Mouse (Mus musculus) midbrain, embryonic 16.5 days (tissue): ENCODE results near the gene Pitpnm2. TPM values are rescaled to one million over a fixed set of nuclear protein-coding genes. Genes with fewer than 3 reads are reported as not detected.

Source experiments
- ATAC-seq: fragments of 200-750 bp; cut with Nextera tagmentation; 2 replicates; pipeline ENCODE4 v1.8.0; 2017; ENCODE audit warnings: moderate TSS enrichment
- H3K27ac ChIP-seq: fragments of 300-500 bp; sonication (generic); 2 replicates; pipeline ENCODE4 v1.5.1; 2014; ENCODE audit warnings: mild to moderate bottlenecking, low read length, mixed read lengths
- H3K27me3 ChIP-seq: fragments of 300-500 bp; sonication (generic); 2 replicates; pipeline ENCODE4 v1.6.1; 2014; ENCODE audit warnings: low read depth, low read length, mixed read lengths; ENCODE audit not compliant: control insufficient read depth, insufficient read depth
- H3K36me3 ChIP-seq: fragments of 300-500 bp; sonication (generic); 2 replicates; pipeline ENCODE4 v1.6.1; 2014; ENCODE audit warnings: mild to moderate bottlenecking, low read length, moderate library complexity, mixed read lengths; ENCODE audit not compliant: control insufficient read depth, insufficient read depth
- H3K4me1 ChIP-seq: fragments of 300-500 bp; sonication (generic); 2 replicates; pipeline ENCODE4 v1.6.1; 2014; ENCODE audit warnings: mild to moderate bottlenecking, low read length, mixed read lengths; ENCODE audit not compliant: control insufficient read depth, insufficient read depth
- H3K4me2 ChIP-seq: fragments of 300-500 bp; sonication (generic); 2 replicates; pipeline ENCODE4 v1.6.1; 2014; ENCODE audit warnings: mild to moderate bottlenecking, low read length, mixed read lengths
- H3K4me3 ChIP-seq: fragments of 300-500 bp; sonication (generic); 2 replicates; pipeline ENCODE4 v1.5.1; 2014; ENCODE audit warnings: low read depth, mild to moderate bottlenecking, low read length, moderate library complexity, mixed read lengths
- H3K9ac ChIP-seq: fragments of 300-500 bp; sonication (generic); 2 replicates; pipeline ENCODE4 v1.6.1; 2014; ENCODE audit warnings: low read depth, low read length, mixed read lengths
- H3K9me3 ChIP-seq: fragments of 300-500 bp; sonication (generic); replicated peaks from 2 replicates; pipeline ENCODE4 v1.6.1; 2014; ENCODE audit warnings: mild to moderate bottlenecking, low read length, mixed read lengths; ENCODE audit not compliant: control insufficient read depth, poor library complexity, severe bottlenecking
- WGBS: fragments of 180-500 bp; shearing (Covaris S2); extraction: QIAGEN DNeasy Blood & Tissue Kit; methylation state at CpG from one replicate; pipeline ENCODE4 v1.1.7; 2014; 5-methylcytosine and 5-hydroxymethylcytosine counted together
- polyA plus RNA-seq: library from polyadenylated mRNA; unstranded; fragments of >200 nt; fragmentation: Nextera tagmentation; extraction: Ambion mirVana; gene quantifications from 2 replicates; pipeline ENCODE4 v1.2.1, GENCODE M21; 2015

The Pitpnm2 gene
- polyA plus RNA-seq, 1 experiment from 2014 or later, result 10.9 TPM

GRCm38 (mm10) chr5:124149028-124149427, 100.5 kb downstream of the Pitpnm2 start:
- no peak overlapping the region for H3K27ac ChIP-seq
- no peaks in the 10 kb centered on the region for H3K9me3 ChIP-seq
- WGBS, result 81% methylated on average over 5 of the region's 5 CpGs
- H3K9ac ChIP-seq, result no peak overlapping the region
- no peak overlapping the region for H3K4me3 ChIP-seq
- no peak overlapping the region for H3K4me2 ChIP-seq
- peaks cover 6% of the 10 kb centered on the region for H3K36me3 ChIP-seq
- no peaks in the 10 kb centered on the region for H3K27me3 ChIP-seq
- no peak for ATAC-seq
- no peaks in the 10 kb centered on the region for H3K4me1 ChIP-seq

GRCm38 (mm10) chr5:124138066-124138465, 111.5 kb downstream of the Pitpnm2 start:
- Histone ChIP-seq H3K27ac (no peak overlapping the region), H3K4me3 (no peak overlapping the region), H3K9ac (no peak overlapping the region), H3K4me1 (no peaks in the 10 kb centered on the region), H3K4me2 (no peak overlapping the region), H3K9me3 (no peaks in the 10 kb centered on the region), H3K36me3 (peaks cover 22% of the 10 kb centered on the region), H3K27me3 (no peaks in the 10 kb centered on the region)
- 80% methylated on average over 7 of the region's 7 CpGs for WGBS
- ATAC-seq, result no peak

GRCm38 (mm10) chr5:124134261-124134660, 115.3 kb downstream of the Pitpnm2 start:
- Histone ChIP-seq H3K4me2 (no peak overlapping the region), H3K27me3 (no peaks in the 10 kb centered on the region), H3K9ac (no peak overlapping the region), H3K9me3 (no peaks in the 10 kb centered on the region), H3K27ac (no peak overlapping the region), H3K4me1 (no peaks in the 10 kb centered on the region), H3K36me3 (peaks cover 26% of the 10 kb centered on the region), H3K4me3 (no peak overlapping the region)
- ATAC-seq, result no peak
- WGBS, result 89% methylated on average over 5 of the region's 5 CpGs

- Histone ChIP-seq H3K9me3 (no peaks in the 10 kb centered on the region), H3K36me3 (peaks cover 42% of the 10 kb centered on the region), H3K4me1 (no peaks in the 10 kb centered on the region), H3K9ac (no peak overlapping the region), H3K27me3 (no peaks in the 10 kb centered on the region), H3K27ac (no peak overlapping the region), H3K4me2 (no peak overlapping the region), H3K4me3 (no peak overlapping the region)
- whole genome bisulfite sequencing, result 93% methylated on average over 11 of the region's 11 CpGs
- ATAC-seq, result no peak
Measured at GRCm38 (mm10) chr5:124125093-124125492, 124.5 kb downstream of the Pitpnm2 start.

- Histone ChIP-seq H3K36me3 (peaks cover 39% of the 10 kb centered on the region), H3K4me2 (no peak overlapping the region), H3K27ac (no peak overlapping the region), H3K4me3 (no peak overlapping the region), H3K4me1 (0 out of 2 replicates have a peak, but pooled peaks cover 3% of the 10 kb centered on the region), H3K27me3 (no peaks in the 10 kb centered on the region), H3K9me3 (no peaks in the 10 kb centered on the region), H3K9ac (no peak overlapping the region)
- no peak for ATAC-seq
- WGBS, result 92% methylated on average over 18 of the region's 18 CpGs
Measured at GRCm38 (mm10) chr5:124122357-124122756, 127.2 kb downstream of the Pitpnm2 start.

- peaks cover 17% of the 10 kb centered on the region for H3K4me1 ChIP-seq
- no peaks in the 10 kb centered on the region for H3K9me3 ChIP-seq
- ATAC-seq, result no peak
- 83% methylated on average over 5 of the region's 5 CpGs for WGBS
- H3K4me3 ChIP-seq, result no peak overlapping the region
- no peak overlapping the region for H3K4me2 ChIP-seq
- no peak overlapping the region for H3K27ac ChIP-seq
- H3K36me3 ChIP-seq, result peaks cover 29% of the 10 kb centered on the region
- no peaks in the 10 kb centered on the region for H3K27me3 ChIP-seq
- H3K9ac ChIP-seq, result no peak overlapping the region
Measured at GRCm38 (mm10) chr5:124119204-124119603, 130.4 kb downstream of the Pitpnm2 start.

- peaks cover 29% of the 10 kb centered on the region for H3K4me1 ChIP-seq
- H3K27ac ChIP-seq, result peak within 1 kb of the TSS; percentile 83
- peak; percentile 20 for ATAC-seq
- no peaks in the 10 kb centered on the region for H3K9me3 ChIP-seq
- peak within 1 kb of the TSS; percentile 95 for H3K9ac ChIP-seq
- H3K36me3 ChIP-seq, result peaks cover 21% of the 10 kb centered on the region
- 2% methylated on average over 64 of the region's 64 CpGs for WGBS
- no peaks in the 10 kb centered on the region for H3K27me3 ChIP-seq
- peak within 1 kb of the TSS; percentile 89 for H3K4me3 ChIP-seq
- H3K4me2 ChIP-seq, result peak within 1 kb of the TSS; percentile 98
Measured at GRCm38 (mm10) chr5:124115990-124116845, 133.3 kb downstream of the Pitpnm2 start, which contains the start of gene Arl6ip4. TSS of gene Arl6ip4 (plus strand) at chr5:124116089.

- 25% methylated on average over 7 of the region's 7 CpGs for WGBS
- Histone ChIP-seq H3K4me1 (peaks cover 32% of the 10 kb centered on the region), H3K9ac (peak overlapping the region; percentile 95), H3K36me3 (peaks cover 14% of the 10 kb centered on the region), H3K4me2 (peak overlapping the region; percentile 98), H3K9me3 (no peaks in the 10 kb centered on the region), H3K27ac (peak overlapping the region; percentile 83), H3K27me3 (no peaks in the 10 kb centered on the region), H3K4me3 (peak overlapping the region; percentile 89)
- no peak for ATAC-seq
Measured at GRCm38 (mm10) chr5:124115531-124115930, 134.0 kb downstream of the Pitpnm2 start.

GRCm38 (mm10) chr5:124114276-124115025, 135.1 kb downstream of the Pitpnm2 start:
- no peak overlapping the region for H3K27ac ChIP-seq
- no peak for ATAC-seq
- WGBS, result 92% methylated on average over 24 of the region's 24 CpGs
- H3K36me3 ChIP-seq, result peaks cover 7% of the 10 kb centered on the region; the same call in 1 of the 2 replicates
- no peaks in the 10 kb centered on the region for H3K9me3 ChIP-seq
- no peak overlapping the region for H3K4me3 ChIP-seq
- no peak overlapping the region for H3K4me2 ChIP-seq
- H3K4me1 ChIP-seq, result peaks cover 32% of the 10 kb centered on the region
- no peak overlapping the region for H3K9ac ChIP-seq
- no peaks in the 10 kb centered on the region for H3K27me3 ChIP-seq
